Mouse (Mus musculus): ENCODE data around the gene Tex35. TPM values are rescaled to one million over a fixed set of nuclear protein-coding genes. Genes with fewer than 3 reads are reported as not detected.
A peak's percentile ranks its signal among the peaks of the same experiment; 100 is the strongest.

Gene Tex35
- polyA plus RNA-seq (2012; rRNA removed) = 0.11 and 0.15 TPM in 2 replicates

DNA sequence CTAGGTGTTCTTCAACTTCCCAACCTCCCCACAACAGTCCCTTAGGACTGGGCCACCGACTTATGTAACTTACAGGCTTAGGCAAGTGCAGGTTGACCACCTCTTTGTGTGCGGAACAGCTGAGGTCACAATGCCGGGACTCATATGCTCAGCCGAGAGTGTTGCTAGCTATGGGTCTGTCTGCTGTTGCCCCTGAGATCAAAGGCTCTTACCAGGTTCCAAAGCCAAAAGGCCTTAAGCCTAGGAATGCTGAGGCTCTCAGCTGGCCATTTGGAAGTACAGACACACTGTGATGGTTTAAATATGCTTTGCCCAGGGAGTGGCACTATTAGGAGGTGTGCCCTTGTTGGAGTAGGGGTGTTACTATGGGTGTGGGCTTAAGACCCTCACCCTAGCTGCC lies at the start of gene Tex35:
Gene Tex35, minus strand, starts transcription at position 101 of the 400 bp plus-strand sequence.
- DNase-seq (ENCODE audit: low read depth) = no peak
- TF ChIP-seq CTCF (IDR thresholded peaks at IDR 0.05; ENCODE audit: borderline replicate concordance, extremely low read depth, insufficient read depth, insufficient read length) = no peak
- TF ChIP-seq POLR2A (IDR thresholded peaks at IDR 0.05; ENCODE audit: borderline replicate concordance, extremely low read depth, insufficient read depth, insufficient read length, poor library complexity, severe bottlenecking) = no peak

DNA sequence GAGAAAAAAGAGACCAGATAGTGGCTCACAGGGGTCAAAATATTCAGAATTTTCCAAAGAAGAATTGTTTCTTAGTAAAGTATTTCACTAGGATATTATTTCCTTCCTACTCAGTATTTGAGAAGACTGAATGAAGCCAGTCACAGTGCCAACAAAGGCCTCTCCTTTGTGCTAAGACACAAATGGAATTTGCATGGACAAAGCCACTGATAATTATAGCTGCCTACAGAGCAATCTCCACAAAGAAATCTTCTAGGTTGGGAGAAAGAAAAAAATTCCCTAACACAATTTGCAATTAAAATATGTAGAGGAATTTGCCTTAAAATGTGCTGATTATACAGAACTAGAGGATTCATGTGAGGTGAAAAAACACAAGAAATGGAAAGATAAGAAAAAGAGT lies 45.3 kb upstream of the Tex35 start:
- TF ChIP-seq POLR2A (IDR thresholded peaks at IDR 0.05; ENCODE audit: borderline replicate concordance, extremely low read depth, insufficient read depth, insufficient read length, poor library complexity, severe bottlenecking) = no peak
- TF ChIP-seq CTCF (IDR thresholded peaks at IDR 0.05; ENCODE audit: borderline replicate concordance, extremely low read depth, insufficient read depth, insufficient read length) = no peak
- peak; percentile 72 for DNase-seq (ENCODE audit: low read depth)

DNA sequence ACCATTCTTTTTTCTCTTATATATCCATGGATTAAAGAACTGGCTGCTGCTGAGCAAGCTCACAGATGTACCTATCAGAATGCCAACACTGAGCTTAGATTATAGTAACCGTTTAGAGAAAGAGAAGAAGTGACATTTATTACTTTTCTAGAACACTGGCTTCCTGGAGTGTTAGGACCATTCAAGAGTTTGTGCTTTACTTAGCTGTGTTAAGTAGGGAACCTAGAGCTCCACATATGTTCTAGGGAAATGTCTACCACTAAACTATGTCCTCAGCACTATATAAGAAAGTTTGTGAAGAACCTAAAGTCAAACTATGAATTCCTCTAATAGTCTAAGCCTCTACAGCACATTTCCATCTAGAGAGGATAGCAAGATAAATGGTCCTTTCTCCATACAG lies 41.6 kb upstream of the Tex35 start:
- no peak for TF ChIP-seq CTCF (IDR thresholded peaks at IDR 0.05; ENCODE audit: borderline replicate concordance, extremely low read depth, insufficient read depth, insufficient read length)
- no peak for TF ChIP-seq POLR2A (IDR thresholded peaks at IDR 0.05; ENCODE audit: borderline replicate concordance, extremely low read depth, insufficient read depth, insufficient read length, poor library complexity, severe bottlenecking)

DNA sequence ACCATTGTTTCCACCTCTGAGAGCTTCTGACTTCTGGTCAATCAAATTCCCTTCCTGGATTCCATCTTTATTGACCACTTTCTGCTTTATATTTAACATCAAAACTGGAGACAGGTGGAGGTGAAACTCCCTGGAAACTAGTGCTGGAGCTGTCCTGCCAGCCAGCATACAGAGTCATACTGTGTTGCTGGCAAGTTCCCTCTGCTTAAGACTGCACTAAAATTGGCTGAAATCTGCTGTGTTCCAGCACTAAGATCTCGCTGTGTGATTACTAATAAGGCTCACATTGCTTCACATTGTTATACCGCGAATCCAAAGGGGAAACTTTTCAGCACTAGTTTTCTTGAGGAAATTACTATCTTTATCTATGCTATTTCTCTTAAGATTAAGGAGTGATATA lies 36.1 kb upstream of the Tex35 start:
- TF ChIP-seq POLR2A (IDR thresholded peaks at IDR 0.05; ENCODE audit: borderline replicate concordance, extremely low read depth, insufficient read depth, insufficient read length, poor library complexity, severe bottlenecking) (no peak), CTCF (IDR thresholded peaks at IDR 0.05; ENCODE audit: borderline replicate concordance, extremely low read depth, insufficient read depth, insufficient read length) (no peak)
- DNase-seq (ENCODE audit: low read depth) = no peak

More for the DNA sequence above, 41.6 kb upstream of the Tex35 start:
- DNase-seq (ENCODE audit: low read depth) = no peak

DNA sequence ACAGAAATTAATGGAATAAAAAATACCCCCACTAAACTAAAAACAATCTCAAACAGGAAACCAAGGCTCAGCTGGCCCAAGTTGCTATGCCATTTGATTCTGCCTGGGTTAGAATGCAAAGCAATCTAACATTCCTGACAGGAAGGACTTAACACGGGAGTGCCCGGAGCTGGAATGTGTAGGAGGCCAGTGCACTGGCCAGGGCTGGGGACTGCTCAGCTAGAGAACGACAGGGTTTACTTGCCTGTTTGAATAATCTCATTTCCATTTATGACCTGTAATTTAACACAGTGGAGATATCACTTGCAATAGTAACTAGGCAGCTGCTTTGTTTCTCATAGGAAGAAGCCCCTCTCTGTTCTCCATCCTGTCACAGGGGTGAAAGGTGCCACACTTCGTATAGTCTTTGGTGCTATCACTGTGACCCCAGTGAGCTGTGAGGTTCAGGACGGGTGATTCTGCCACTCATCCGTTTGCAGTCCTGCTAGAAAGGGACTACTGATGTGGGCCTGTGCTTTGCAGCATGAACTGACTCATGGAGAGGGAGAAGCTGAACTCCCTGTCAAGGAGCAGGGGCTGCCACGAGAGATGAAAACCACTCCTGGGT lies 34.9 kb upstream of the Tex35 start:
- no peak for TF ChIP-seq CTCF (IDR thresholded peaks at IDR 0.05; ENCODE audit: borderline replicate concordance, extremely low read depth, insufficient read depth, insufficient read length)
- TF ChIP-seq POLR2A (IDR thresholded peaks at IDR 0.05; ENCODE audit: borderline replicate concordance, extremely low read depth, insufficient read depth, insufficient read length, poor library complexity, severe bottlenecking) = no peak
- no peak for DNase-seq (ENCODE audit: low read depth)

DNA sequence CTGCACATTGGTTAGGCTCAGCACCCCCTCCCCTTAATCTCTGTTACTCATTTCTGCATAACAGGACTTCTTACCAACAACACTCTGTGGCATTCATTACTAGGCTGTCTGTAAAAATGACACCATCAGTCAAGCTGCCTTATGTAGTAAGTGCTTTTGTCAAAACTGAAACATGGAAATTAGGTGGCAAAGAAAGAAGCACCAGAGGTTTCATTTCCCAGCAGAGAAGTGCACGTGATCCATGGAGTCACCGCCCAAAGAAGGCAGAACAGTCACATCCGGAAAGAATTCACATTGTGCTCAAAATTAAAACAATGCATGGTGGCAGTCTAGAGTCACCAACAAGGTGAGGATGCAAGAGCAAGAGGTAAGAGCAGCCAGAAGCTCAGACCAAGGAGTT lies 32.5 kb upstream of the Tex35 start:
- TF ChIP-seq POLR2A (IDR thresholded peaks at IDR 0.05; ENCODE audit: borderline replicate concordance, extremely low read depth, insufficient read depth, insufficient read length, poor library complexity, severe bottlenecking) (no peak), CTCF (IDR thresholded peaks at IDR 0.05; ENCODE audit: borderline replicate concordance, extremely low read depth, insufficient read depth, insufficient read length) (no peak)
- DNase-seq (ENCODE audit: low read depth) = no peak

DNA sequence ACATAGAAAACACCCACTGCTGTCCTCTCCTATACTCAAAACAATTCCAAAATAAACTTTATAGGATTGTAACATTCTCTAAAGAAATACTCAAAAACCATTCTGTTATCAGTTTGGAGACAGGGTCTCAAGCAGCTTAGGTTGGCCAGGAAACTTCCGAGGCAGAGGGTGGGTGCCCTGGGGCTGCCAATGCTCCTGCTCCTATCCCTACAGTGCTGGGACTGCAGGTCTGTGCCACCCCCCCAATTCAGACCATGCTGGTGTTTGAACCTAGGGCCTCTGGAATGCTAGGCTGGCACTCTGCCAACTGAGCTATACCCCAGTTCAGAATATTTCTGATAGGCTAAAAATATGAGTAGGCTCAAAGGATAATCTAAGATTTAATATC lies 29.4 kb upstream of the Tex35 start:
- DNase-seq (ENCODE audit: low read depth) = no peak
- TF ChIP-seq POLR2A (IDR thresholded peaks at IDR 0.05; ENCODE audit: borderline replicate concordance, extremely low read depth, insufficient read depth, insufficient read length, poor library complexity, severe bottlenecking) (no peak), CTCF (IDR thresholded peaks at IDR 0.05; ENCODE audit: borderline replicate concordance, extremely low read depth, insufficient read depth, insufficient read length) (no peak)

DNA sequence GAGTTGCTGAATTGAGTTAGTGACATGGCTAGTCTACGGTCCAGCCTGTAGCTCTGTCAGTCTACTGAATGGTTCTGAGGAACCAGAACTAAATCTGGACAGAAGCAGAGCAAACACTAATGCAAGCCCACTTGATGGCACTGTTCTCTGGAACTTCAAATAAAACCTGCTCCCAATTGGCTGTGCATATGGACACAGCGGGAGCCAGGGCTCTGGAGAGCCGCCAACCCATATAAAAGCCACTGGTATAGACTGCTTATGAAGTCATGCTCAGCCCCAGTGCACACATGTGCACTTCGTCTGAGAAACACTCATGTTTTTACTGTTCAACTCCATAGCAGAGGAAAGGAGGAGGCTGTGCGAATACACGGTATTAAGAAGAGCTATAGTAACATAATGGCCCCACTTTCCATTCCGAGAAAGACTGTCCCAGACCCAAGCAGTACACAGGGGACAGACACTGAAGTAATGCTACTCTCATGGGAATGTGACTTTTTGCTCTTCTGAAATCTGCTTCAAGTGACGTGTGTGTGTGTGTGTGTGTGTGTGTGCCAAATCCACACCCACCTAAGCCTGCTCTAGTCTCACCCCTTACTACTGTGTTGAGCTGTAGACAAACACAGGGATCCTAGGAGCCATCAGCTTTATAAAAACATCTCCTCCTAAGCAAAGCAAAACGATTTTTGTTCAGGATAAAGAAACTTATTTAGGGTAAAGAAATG lies 28.8 kb upstream of the Tex35 start:
- no peak for TF ChIP-seq CTCF (IDR thresholded peaks at IDR 0.05; ENCODE audit: borderline replicate concordance, extremely low read depth, insufficient read depth, insufficient read length)
- TF ChIP-seq POLR2A (IDR thresholded peaks at IDR 0.05; ENCODE audit: borderline replicate concordance, extremely low read depth, insufficient read depth, insufficient read length, poor library complexity, severe bottlenecking) = no peak

DNA sequence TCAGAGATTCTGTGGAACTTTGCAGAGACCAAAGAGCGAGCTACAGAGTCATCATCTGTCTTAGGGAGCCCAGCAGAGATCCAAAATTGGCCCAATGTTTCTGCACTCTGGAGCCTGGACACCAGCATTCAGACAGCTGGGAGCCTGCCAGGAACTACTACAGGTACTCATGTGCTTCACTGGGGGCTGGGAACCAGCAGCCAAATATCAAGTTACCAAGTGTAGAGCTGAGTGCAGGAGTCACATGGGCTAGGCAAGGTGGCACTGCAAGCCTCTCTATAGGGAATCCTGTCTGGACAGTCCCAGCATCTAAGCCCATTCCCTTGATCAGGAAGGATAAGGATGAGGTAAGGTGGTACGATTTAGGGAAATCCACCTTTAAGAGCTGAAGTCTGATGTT lies 19.7 kb upstream of the Tex35 start:
- no peak for DNase-seq (ENCODE audit: low read depth)
- TF ChIP-seq POLR2A (IDR thresholded peaks at IDR 0.05; ENCODE audit: borderline replicate concordance, extremely low read depth, insufficient read depth, insufficient read length, poor library complexity, severe bottlenecking) (no peak), CTCF (IDR thresholded peaks at IDR 0.05; ENCODE audit: borderline replicate concordance, extremely low read depth, insufficient read depth, insufficient read length) (no peak)

More for the DNA sequence above, 28.8 kb upstream of the Tex35 start:
- DNase-seq (ENCODE audit: low read depth) = peak; percentile 79

DNA sequence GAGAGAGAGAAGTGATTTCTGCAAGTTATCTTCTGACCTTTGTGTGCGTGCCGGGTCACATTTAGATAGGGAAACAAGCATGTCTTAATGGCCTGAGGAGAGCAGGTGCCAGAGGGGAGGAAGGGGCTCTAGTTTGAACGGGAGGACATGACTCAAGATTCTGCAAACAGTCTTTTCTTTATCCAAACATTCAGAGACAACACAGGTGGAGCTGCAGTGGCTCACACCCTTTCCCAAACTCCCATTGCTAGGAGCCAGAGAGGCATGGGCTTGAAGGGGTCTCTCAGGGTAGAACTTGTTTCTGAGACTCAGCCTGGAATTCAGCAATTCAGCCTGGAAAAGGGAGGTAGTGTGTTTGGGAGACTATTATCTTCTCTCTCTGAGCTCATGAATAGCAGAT lies 15.4 kb upstream of the Tex35 start:
- no peak for TF ChIP-seq CTCF (IDR thresholded peaks at IDR 0.05; ENCODE audit: borderline replicate concordance, extremely low read depth, insufficient read depth, insufficient read length)
- no peak for TF ChIP-seq POLR2A (IDR thresholded peaks at IDR 0.05; ENCODE audit: borderline replicate concordance, extremely low read depth, insufficient read depth, insufficient read length, poor library complexity, severe bottlenecking)
- no peak for DNase-seq (ENCODE audit: low read depth)

DNA sequence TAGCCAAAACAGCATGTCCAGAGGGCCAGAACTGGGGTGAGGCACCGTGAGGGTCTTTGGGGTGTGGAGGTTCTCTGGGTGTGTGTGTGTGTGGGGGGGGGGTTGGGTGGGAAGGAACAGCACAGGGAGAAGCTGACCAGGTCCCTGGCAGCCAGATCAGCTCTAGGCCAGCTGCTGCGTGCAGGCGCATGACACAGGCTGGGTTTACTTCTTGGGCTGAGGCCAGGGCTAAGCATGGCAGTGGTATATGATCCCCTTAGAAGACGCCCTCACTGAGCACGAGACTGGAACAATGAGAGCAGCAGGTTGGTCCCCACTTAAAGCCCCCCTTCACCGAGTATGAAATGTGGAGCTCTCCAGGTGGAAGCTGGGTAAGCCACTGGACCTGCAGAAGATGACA lies 10.7 kb upstream of the Tex35 start:
- no peak for TF ChIP-seq CTCF (IDR thresholded peaks at IDR 0.05; ENCODE audit: borderline replicate concordance, extremely low read depth, insufficient read depth, insufficient read length)
- no peak for TF ChIP-seq POLR2A (IDR thresholded peaks at IDR 0.05; ENCODE audit: borderline replicate concordance, extremely low read depth, insufficient read depth, insufficient read length, poor library complexity, severe bottlenecking)
- DNase-seq (ENCODE audit: low read depth) = no peak

DNA sequence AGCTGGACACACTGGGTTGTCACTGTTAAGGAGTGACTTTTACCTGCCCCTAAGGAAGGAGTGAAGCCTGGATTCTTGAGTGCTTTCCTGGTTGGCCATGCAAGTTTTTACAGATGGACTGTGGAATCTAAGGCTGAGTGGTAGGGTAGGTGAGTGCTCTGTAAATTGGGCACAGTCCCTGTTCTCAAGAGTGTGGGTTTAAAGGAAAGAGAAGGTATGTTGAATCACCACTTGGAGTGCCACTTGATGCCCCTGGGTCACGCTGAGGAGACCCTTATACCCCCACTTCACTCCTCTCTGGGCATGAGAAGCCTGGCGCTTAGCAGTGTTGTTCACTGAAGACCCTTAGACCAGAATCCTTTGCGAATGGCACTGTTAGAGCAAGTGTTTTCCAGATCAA lies 9.0 kb upstream of the Tex35 start:
- TF ChIP-seq CTCF (IDR thresholded peaks at IDR 0.05; ENCODE audit: borderline replicate concordance, extremely low read depth, insufficient read depth, insufficient read length) (no peak), POLR2A (IDR thresholded peaks at IDR 0.05; ENCODE audit: borderline replicate concordance, extremely low read depth, insufficient read depth, insufficient read length, poor library complexity, severe bottlenecking) (no peak)
- DNase-seq (ENCODE audit: low read depth) = no peak
